Mouse (Mus musculus): ENCODE data around the gene Rpl7a. TPM values are rescaled to one million over a fixed set of nuclear protein-coding genes. Genes with fewer than 3 reads are reported as not detected.

Rpl7a gene
- polyA plus RNA-seq, 1 experiment from 2014 or later: 551 TPM

DNA sequence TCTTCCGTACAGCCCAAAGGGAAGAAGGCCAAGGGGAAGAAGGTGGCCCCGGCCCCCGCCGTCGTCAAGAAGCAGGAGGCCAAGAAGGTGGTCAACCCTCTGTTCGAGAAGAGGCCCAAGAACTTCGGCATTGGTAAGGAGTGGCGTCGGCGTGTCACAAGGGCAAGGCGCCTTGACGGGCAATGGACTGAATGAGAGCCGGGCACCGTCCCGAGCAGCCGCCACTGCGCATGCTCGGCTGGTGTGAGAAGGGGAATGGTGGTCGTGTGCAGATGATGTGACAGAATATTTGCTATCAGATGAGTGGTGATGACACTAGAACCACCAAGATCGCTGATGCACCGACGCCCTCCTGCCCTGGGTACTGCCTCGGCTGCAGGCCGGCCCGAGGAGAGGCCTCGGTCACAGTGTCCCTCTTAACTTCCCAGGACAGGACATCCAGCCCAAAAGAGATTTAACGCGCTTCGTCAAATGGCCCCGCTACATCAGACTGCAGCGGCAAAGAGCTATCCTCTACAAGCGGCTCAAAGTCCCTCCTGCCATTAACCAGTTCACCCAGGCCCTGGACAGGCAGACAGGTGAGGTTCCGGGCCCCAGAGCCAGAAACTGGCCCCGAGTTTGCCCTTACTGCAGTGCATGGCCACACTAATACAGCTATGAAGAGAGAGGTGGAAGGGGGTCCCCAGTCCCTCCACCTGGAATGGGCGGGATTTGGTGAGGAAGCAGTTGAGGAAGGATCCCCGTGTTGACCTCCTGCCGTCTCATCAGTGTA lies 616 bp downstream of the Rpl7a start:
- Histone ChIP-seq H3K9ac (ENCODE audit: low read length) (peak overlapping the region; percentile 80), H3K36me3 (ENCODE audit: control insufficient read depth, insufficient read depth, low read length) (peaks cover 26% of the 10 kb centered on the region), H3K4me2 (ENCODE audit: low read depth, low read length) (peak overlapping the region; percentile 100), H3K27me3 (ENCODE audit: control insufficient read depth, insufficient read depth, low read length) (no peaks in the 10 kb centered on the region), H3K4me3 (replicated peaks; ENCODE audit: low read length) (peak overlapping the region; percentile 87), H3K4me1 (ENCODE audit: control insufficient read depth, insufficient read depth, low read length) (peaks cover 29% of the 10 kb centered on the region), H3K27ac (ENCODE audit: low read length) (peak overlapping the region; percentile 87), H3K9me3 (replicated peaks; ENCODE audit: control insufficient read depth, low read length) (no peaks in the 10 kb centered on the region)
- ATAC-seq (ENCODE audit: insufficient read depth, low FRiP score): peak; percentile 38
- under 1% methylated on average over 37 of the region's 37 CpGs for WGBS

DNA sequence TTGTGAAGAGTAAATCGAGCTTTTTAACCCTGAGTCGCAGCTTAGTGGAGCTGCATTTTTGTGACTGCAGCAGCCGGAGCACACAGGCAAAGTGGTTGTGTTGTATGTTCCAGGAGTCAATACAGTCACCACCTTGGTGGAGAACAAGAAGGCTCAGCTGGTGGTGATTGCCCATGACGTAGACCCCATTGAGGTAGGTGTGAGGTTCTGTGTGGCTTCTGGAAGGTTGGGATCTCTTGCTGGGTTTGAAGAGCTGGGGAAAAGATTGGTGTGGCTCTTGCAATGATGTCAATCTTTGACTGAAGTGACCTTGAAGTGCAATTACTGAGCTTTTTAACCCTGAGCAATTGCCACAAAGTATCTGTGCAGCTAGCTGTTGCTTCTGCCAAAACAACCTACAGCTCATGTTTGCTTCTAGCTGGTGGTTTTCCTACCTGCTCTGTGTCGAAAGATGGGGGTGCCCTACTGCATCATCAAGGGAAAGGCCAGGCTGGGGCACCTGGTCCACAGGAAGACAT lies 1.7 kb downstream of the Rpl7a start:
- Histone ChIP-seq H3K4me1 (ENCODE audit: control insufficient read depth, insufficient read depth, low read length) (peaks cover 34% of the 10 kb centered on the region), H3K4me3 (replicated peaks; ENCODE audit: low read length) (peak overlapping the region; percentile 87), H3K9ac (ENCODE audit: low read length) (peak overlapping the region; percentile 80), H3K36me3 (ENCODE audit: control insufficient read depth, insufficient read depth, low read length) (peaks cover 26% of the 10 kb centered on the region), H3K27ac (ENCODE audit: low read length) (no peak overlapping the region), H3K27me3 (ENCODE audit: control insufficient read depth, insufficient read depth, low read length) (no peaks in the 10 kb centered on the region), H3K4me2 (ENCODE audit: low read depth, low read length) (peak overlapping the region; percentile 100), H3K9me3 (replicated peaks; ENCODE audit: control insufficient read depth, low read length) (no peaks in the 10 kb centered on the region)
- WGBS: 73% methylated on average over 5 of the region's 5 CpGs
- no peak for ATAC-seq (ENCODE audit: insufficient read depth, low FRiP score)

DNA sequence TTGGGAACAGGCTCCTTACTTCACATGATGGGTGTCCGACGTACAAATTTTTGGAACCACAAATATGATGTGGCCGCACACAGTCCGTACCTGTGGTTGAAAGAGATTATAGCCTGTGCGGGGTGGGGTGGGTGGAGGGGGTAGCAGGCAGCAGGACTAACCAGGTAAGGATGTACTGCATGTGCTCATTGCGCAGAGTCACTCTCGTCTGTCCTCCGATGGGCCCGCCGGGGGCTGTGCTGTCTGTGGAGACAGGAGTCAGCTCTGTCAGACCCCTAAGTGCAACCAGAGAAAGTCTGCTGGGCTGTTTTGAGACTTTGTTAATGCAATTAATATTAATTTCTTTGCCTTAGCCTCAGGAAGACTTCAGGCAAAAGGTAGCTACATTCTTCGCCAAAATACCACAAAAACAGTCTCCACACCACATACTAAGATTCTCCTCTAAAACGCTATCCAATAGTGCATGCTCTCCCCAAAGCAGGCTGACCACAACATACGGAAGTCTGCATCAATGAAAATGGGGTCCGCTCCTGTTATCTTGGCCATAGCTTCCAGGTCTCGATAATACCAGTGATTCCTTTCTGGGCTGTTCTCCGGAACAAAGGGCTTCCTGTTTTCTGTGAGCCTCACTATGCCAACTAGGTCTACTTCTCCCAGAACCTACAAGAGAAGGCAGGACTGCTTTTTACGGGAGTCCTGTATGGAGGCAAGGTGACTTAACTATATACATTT lies 3.0 kb downstream of the Rpl7a start:
- peaks cover 20% of the 10 kb centered on the region for H3K36me3 ChIP-seq (ENCODE audit: control insufficient read depth, insufficient read depth, low read length)
- H3K27me3 ChIP-seq (ENCODE audit: control insufficient read depth, insufficient read depth, low read length): no peaks in the 10 kb centered on the region
- WGBS: 81% methylated on average over 17 of the region's 17 CpGs
- H3K4me1 ChIP-seq (ENCODE audit: control insufficient read depth, insufficient read depth, low read length): peaks cover 35% of the 10 kb centered on the region
- H3K4me3 ChIP-seq (replicated peaks; ENCODE audit: low read length): no peak overlapping the region
- peak overlapping the region; percentile 10; the same call in 1 of the 2 replicates for H3K27ac ChIP-seq (ENCODE audit: low read length)
- no peak overlapping the region for H3K9ac ChIP-seq (ENCODE audit: low read length)
- no peak for ATAC-seq (ENCODE audit: insufficient read depth, low FRiP score)
- no peak overlapping the region for H3K4me2 ChIP-seq (ENCODE audit: low read depth, low read length)
- no peaks in the 10 kb centered on the region for H3K9me3 ChIP-seq (replicated peaks; ENCODE audit: control insufficient read depth, low read length)

DNA sequence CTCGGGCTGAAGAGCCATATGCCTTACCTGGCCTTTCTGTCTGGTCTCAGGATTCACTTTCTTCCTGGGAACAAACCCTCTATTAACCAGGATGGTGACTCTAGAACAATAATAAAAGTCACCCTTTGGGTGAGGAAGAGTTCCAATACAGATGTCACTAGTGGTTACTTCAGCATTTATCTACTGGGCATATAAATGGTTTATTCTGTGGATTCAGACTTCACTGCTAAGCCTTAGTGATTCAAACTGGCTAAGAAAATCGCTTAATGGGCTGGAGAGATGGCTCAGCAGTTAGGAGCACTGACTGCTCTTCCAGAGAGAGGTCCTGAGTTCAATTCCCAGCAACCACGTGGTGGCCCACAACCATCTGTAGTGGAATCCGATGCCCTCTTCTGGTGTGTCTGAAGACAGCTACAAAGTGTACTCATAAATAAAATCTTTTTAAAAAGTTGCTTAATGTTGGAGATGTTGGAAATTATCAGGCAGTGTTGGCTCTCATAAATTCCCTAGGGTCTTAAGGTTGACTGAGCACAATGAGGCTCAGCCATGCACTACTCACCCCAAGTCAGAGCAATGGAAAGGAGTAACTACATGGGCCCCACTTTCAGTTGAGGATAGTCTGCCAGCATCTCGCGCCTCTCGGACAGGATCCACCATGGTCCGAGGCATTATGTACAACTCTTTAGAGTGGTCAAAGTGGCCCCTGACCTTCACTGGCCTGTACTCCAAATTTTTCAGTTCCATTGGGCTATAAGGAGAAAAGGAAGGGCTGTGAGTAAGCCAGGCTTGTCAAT lies 3.8 kb downstream of the Rpl7a start:
- 62% methylated on average over 8 of the region's 8 CpGs for WGBS
- H3K4me1 ChIP-seq (ENCODE audit: control insufficient read depth, insufficient read depth, low read length): peaks cover 28% of the 10 kb centered on the region
- H3K27me3 ChIP-seq (ENCODE audit: control insufficient read depth, insufficient read depth, low read length): no peaks in the 10 kb centered on the region
- no peaks in the 10 kb centered on the region for H3K9me3 ChIP-seq (replicated peaks; ENCODE audit: control insufficient read depth, low read length)
- no peak for ATAC-seq (ENCODE audit: insufficient read depth, low FRiP score)
- peaks cover 28% of the 10 kb centered on the region for H3K36me3 ChIP-seq (ENCODE audit: control insufficient read depth, insufficient read depth, low read length)
- H3K9ac ChIP-seq (ENCODE audit: low read length): no peak overlapping the region
- no peak overlapping the region for H3K4me2 ChIP-seq (ENCODE audit: low read depth, low read length)
- no peak overlapping the region for H3K4me3 ChIP-seq (replicated peaks; ENCODE audit: low read length)
- no peak overlapping the region for H3K27ac ChIP-seq (ENCODE audit: low read length)

DNA sequence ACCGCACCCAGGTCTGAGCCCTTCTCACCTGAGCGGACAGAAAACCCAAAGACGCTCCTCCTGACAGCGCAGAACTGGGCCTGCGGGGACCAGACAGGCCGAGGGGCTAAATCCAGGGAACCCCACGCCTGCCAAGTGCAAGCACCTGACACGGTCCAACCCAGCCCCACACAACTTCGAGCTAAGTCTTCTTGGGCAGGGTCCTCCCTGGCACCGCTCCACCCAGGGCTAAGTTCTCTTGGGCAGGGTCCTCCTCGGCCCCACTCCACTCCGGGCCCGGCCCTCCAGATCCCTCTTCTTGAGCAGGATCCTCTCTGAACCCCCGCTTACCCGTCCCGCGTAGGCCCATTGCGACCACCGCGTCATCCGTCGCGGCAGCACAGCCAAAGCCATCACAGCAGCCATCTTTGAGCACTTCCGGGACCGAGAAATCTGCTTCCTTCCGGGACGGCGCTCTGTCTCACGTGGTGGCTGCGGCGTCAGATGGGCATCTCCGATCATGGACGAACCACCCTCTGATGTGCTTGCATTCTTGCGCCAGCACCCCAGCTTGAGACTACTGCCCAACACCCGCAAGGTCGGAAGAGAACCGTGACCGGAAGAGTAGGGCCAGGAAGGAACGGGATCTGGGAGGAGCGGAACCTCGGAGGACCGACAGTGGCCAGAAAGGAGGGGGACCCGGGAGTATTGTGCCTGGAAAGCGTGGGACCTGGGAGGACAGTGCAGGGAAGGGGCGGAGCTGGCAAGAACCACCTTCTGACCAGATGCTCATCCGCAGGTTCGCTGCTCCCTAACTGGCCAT lies 5.6 kb downstream of the Rpl7a start, which contains the start of the genes Surf2 and Surf1:
Surf2 (plus strand) TSS at position 441 of the 802 bp plus-strand sequence.
Surf1 (minus strand) TSS at position 604 of the 802 bp plus-strand sequence.
- Histone ChIP-seq H3K4me1 (ENCODE audit: control insufficient read depth, insufficient read depth, low read length) (peaks cover 27% of the 10 kb centered on the region), H3K4me3 (replicated peaks; ENCODE audit: low read length) (peak within 1 kb of the TSS; percentile 70), H3K9me3 (replicated peaks; ENCODE audit: control insufficient read depth, low read length) (no peaks in the 10 kb centered on the region), H3K4me2 (ENCODE audit: low read depth, low read length) (peak within 1 kb of the TSS; percentile 88), H3K27ac (ENCODE audit: low read length) (peak within 1 kb of the TSS; percentile 74), H3K36me3 (ENCODE audit: control insufficient read depth, insufficient read depth, low read length) (peaks cover 42% of the 10 kb centered on the region), H3K27me3 (ENCODE audit: control insufficient read depth, insufficient read depth, low read length) (no peaks in the 10 kb centered on the region), H3K9ac (ENCODE audit: low read length) (peak within 1 kb of the TSS; percentile 78)
- peak; percentile 62; the same call in 1 of the 2 replicates for ATAC-seq (ENCODE audit: insufficient read depth, low FRiP score)
- 2% methylated on average over 47 of the region's 47 CpGs for WGBS

DNA sequence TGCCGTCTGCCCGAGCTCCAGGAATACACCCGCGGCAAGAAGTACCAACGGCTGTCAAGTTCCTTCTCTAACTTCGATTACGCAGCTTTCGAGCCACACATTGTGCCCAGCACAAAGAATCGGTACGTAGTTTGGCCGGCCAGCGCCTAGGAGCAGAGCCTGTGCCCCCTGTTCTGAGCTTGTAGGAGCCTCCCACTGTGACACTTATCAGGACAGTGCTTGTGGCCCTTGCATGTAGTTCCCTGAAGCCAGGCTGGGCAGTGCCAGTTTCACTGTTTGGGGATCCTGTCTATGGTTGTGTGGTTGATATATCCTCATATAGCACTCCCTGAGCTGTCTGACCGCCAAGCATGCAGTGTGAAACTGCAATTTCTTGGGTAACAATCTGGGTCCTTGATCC lies 6.2 kb downstream of the Rpl7a start:
- Histone ChIP-seq H3K27me3 (ENCODE audit: control insufficient read depth, insufficient read depth, low read length) (no peaks in the 10 kb centered on the region), H3K9me3 (replicated peaks; ENCODE audit: control insufficient read depth, low read length) (no peaks in the 10 kb centered on the region), H3K4me3 (replicated peaks; ENCODE audit: low read length) (peak overlapping the region; percentile 70), H3K9ac (ENCODE audit: low read length) (peak overlapping the region; percentile 78), H3K36me3 (ENCODE audit: control insufficient read depth, insufficient read depth, low read length) (peaks cover 46% of the 10 kb centered on the region), H3K27ac (ENCODE audit: low read length) (peak overlapping the region; percentile 74), H3K4me1 (ENCODE audit: control insufficient read depth, insufficient read depth, low read length) (peaks cover 25% of the 10 kb centered on the region), H3K4me2 (ENCODE audit: low read depth, low read length) (peak overlapping the region; percentile 88)
- no peak for ATAC-seq (ENCODE audit: insufficient read depth, low FRiP score)
- WGBS: 2% methylated on average over 13 of the region's 13 CpGs

DNA sequence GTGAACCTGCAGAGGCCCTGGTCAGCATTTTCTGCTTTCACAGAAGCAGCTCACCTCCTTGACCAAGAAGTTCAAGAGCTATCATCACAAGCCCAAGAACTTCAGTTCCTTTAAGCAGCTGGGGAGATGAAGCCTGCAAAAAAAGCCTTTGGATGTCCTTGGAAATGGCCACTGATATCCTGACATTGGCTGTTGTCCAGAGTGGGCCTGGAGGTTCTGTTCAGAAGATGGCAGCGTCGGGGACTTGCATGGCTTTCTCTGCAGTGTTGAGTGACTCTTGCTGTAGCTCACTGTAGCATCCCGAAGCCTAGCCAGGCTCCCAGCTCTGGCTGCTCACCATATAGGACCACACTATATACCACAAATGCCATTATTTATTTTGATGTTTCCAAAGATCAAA lies 9.1 kb downstream of the Rpl7a start:
- Histone ChIP-seq H3K4me2 (ENCODE audit: low read depth, low read length) (no peak overlapping the region), H3K9ac (ENCODE audit: low read length) (no peak overlapping the region), H3K4me3 (replicated peaks; ENCODE audit: low read length) (no peak overlapping the region), H3K36me3 (ENCODE audit: control insufficient read depth, insufficient read depth, low read length) (peaks cover 39% of the 10 kb centered on the region), H3K27me3 (ENCODE audit: control insufficient read depth, insufficient read depth, low read length) (no peaks in the 10 kb centered on the region), H3K9me3 (replicated peaks; ENCODE audit: control insufficient read depth, low read length) (no peaks in the 10 kb centered on the region), H3K4me1 (ENCODE audit: control insufficient read depth, insufficient read depth, low read length) (peaks cover 18% of the 10 kb centered on the region), H3K27ac (ENCODE audit: low read length) (no peak overlapping the region)
- no peak for ATAC-seq (ENCODE audit: insufficient read depth, low FRiP score)
- WGBS: 84% methylated on average over 3 of the region's 3 CpGs

DNA sequence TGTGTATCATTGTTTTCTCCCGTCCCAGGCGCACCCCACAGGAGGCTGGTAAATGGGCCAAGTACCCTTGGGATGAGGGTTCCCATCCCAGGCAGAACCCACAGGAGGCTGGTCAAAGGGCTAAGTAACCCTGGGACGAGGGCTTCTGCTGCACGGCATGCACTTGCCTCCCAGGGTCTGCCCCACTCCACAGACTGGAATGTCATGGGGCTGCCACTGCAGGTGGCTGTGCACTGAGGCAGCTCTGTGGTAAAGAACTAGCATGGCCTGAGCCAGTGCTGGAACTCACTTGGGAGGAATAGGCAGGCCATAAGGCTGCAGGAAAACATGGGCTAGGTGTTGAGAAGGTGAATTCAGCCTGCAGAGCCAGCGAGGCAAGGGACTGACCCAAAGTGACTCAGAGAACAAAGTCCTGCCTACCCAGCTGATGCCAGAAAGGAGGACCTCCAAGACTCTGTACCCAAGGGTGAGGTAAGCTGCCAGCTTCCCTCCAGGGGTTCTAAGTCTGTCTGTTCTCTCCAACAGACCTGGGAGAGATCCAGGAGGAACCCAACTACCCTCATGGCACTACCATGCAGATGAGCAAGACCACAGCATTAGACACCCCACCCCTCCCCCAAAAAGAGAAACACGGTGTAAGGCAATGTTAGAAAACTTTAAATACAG lies 9.8 kb downstream of the Rpl7a start:
- no peaks in the 10 kb centered on the region for H3K9me3 ChIP-seq (replicated peaks; ENCODE audit: control insufficient read depth, low read length)
- no peak overlapping the region for H3K4me2 ChIP-seq (ENCODE audit: low read depth, low read length)
- no peak overlapping the region for H3K27ac ChIP-seq (ENCODE audit: low read length)
- H3K36me3 ChIP-seq (ENCODE audit: control insufficient read depth, insufficient read depth, low read length): peaks cover 46% of the 10 kb centered on the region
- peaks cover 13% of the 10 kb centered on the region for H3K4me1 ChIP-seq (ENCODE audit: control insufficient read depth, insufficient read depth, low read length)
- 89% methylated on average over 6 of the region's 6 CpGs for WGBS
- H3K9ac ChIP-seq (ENCODE audit: low read length): no peak overlapping the region
- H3K27me3 ChIP-seq (ENCODE audit: control insufficient read depth, insufficient read depth, low read length): no peaks in the 10 kb centered on the region
- no peak overlapping the region for H3K4me3 ChIP-seq (replicated peaks; ENCODE audit: low read length)
- no peak for ATAC-seq (ENCODE audit: insufficient read depth, low FRiP score)

Measured in stomach, embryonic 16.5 days (tissue).